Mouse (Mus musculus) ES-Bruce4 (cell line): ENCODE results near the gene Hoxa2.

Experiments
- CTCF ChIP-seq: IDR thresholded peaks from one replicate; pipeline ENCODE4 v1.8.1; 2011; ENCODE audit warnings: low read depth, low read length
- EP300 ChIP-seq: IDR thresholded peaks from 2 replicates; pipeline ENCODE4 v1.6.1; 2011; ENCODE audit warnings: low read depth, low read length; ENCODE audit not compliant: insufficient read depth
- POLR2A ChIP-seq: IDR thresholded peaks from one replicate; pipeline ENCODE4 v1.8.1; 2011; ENCODE audit warnings: low read length; ENCODE audit not compliant: insufficient read depth

- no peak for TF ChIP-seq CTCF
- TF ChIP-seq POLR2A = no peak
- TF ChIP-seq EP300 = no peak
These were observed 15.6 kb upstream of the Hoxa2 start for GRCm38 (mm10) chr6:52180213-52180710.
